Mouse (Mus musculus): ENCODE results near the gene Slpi.

- TF ChIP-seq GATA1 (IDR thresholded peaks at IDR 0.05; ENCODE audit: borderline replicate concordance, low read length), result no peak
- no peak for TF ChIP-seq FLI1 (IDR thresholded peaks at IDR 0.05; ENCODE audit: low read length)
Measured at GRCm38 (mm10) chr2:164414581-164414980, 25.7 kb upstream of the Slpi start.

Data from megakaryocyte, embryonic 14.5 days (primary cell).